Mouse (Mus musculus): ENCODE data around the gene Elavl4. TPM values are rescaled to one million over a fixed set of nuclear protein-coding genes. Genes with fewer than 3 reads are reported as not detected.
A peak's percentile ranks its signal among the peaks of the same experiment; 100 is the strongest.

Elavl4 gene
- polyA plus RNA-seq, 1 experiment from 2014 or later: 261 TPM

GRCm38 (mm10) chr4:110292471-110292870 lies 59.2 kb downstream of the Elavl4 start:
- WGBS: 38% methylated on average over 10 of the region's 10 CpGs
- Histone ChIP-seq H3K9me3 (no peaks in the 10 kb centered on the region), H3K4me3 (no peak overlapping the region), H3K4me1 (peaks cover 35% of the 10 kb centered on the region), H3K4me2 (replicated peaks) (peak overlapping the region; percentile 22; the same call in 1 of the 2 replicates), H3K36me3 (no peaks in the 10 kb centered on the region), H3K27me3 (no peaks in the 10 kb centered on the region), H3K9ac (replicated peaks) (no peak overlapping the region), H3K27ac (replicated peaks) (peak overlapping the region; percentile 57; the same call in 1 of the 2 replicates)
- ATAC-seq (replicated peaks): peak; percentile 64

- Histone ChIP-seq H3K36me3 (no peaks in the 10 kb centered on the region), H3K27ac (replicated peaks) (peak overlapping the region; percentile 63), H3K4me1 (peaks cover 36% of the 10 kb centered on the region), H3K4me3 (peak overlapping the region; percentile 30), H3K9ac (replicated peaks) (peak overlapping the region; percentile 33; the same call in 1 of the 2 replicates), H3K4me2 (replicated peaks) (peak overlapping the region; percentile 44), H3K27me3 (no peaks in the 10 kb centered on the region), H3K9me3 (no peaks in the 10 kb centered on the region)
- WGBS: 35% methylated on average over 7 of the region's 7 CpGs
- no peak; the same call in 1 of the 2 replicates for ATAC-seq (replicated peaks)
Observed at GRCm38 (mm10) chr4:110290544-110291095, 61.1 kb downstream of the Elavl4 start.

- no peaks in the 10 kb centered on the region for H3K9me3 ChIP-seq
- H3K27me3 ChIP-seq: no peaks in the 10 kb centered on the region
- H3K9ac ChIP-seq (replicated peaks): peak overlapping the region; percentile 33; the same call in 1 of the 2 replicates
- no peaks in the 10 kb centered on the region for H3K36me3 ChIP-seq
- H3K4me2 ChIP-seq (replicated peaks): peak overlapping the region; percentile 44
- WGBS: 6% methylated on average over 12 of the region's 12 CpGs
- ATAC-seq (replicated peaks): peak; percentile 42; the same call in 1 of the 2 replicates
- H3K27ac ChIP-seq (replicated peaks): peak overlapping the region; percentile 63
- peaks cover 36% of the 10 kb centered on the region for H3K4me1 ChIP-seq
- H3K4me3 ChIP-seq: peak overlapping the region; percentile 30
Observed at GRCm38 (mm10) chr4:110290056-110290455, 61.7 kb downstream of the Elavl4 start.

- peak; percentile 73 for ATAC-seq (replicated peaks)
- peak overlapping the region; percentile 87 for H3K27ac ChIP-seq (replicated peaks)
- peak overlapping the region; percentile 53 for H3K4me3 ChIP-seq
- WGBS: 6% methylated on average over 11 of the region's 11 CpGs
- H3K36me3 ChIP-seq: no peaks in the 10 kb centered on the region
- H3K4me1 ChIP-seq: peaks cover 44% of the 10 kb centered on the region
- peak overlapping the region; percentile 58 for H3K9ac ChIP-seq (replicated peaks)
- H3K27me3 ChIP-seq: no peaks in the 10 kb centered on the region
- no peaks in the 10 kb centered on the region for H3K9me3 ChIP-seq
- peak overlapping the region; percentile 60 for H3K4me2 ChIP-seq (replicated peaks)
Observed at GRCm38 (mm10) chr4:110287412-110288067, 64.2 kb downstream of the Elavl4 start.

GRCm38 (mm10) chr4:110286841-110287240 lies 64.9 kb downstream of the Elavl4 start:
- Histone ChIP-seq H3K9me3 (no peaks in the 10 kb centered on the region), H3K9ac (replicated peaks) (peak overlapping the region; percentile 58), H3K4me1 (peaks cover 44% of the 10 kb centered on the region), H3K4me3 (peak overlapping the region; percentile 53), H3K27me3 (no peaks in the 10 kb centered on the region), H3K4me2 (replicated peaks) (peak overlapping the region; percentile 60), H3K36me3 (no peaks in the 10 kb centered on the region), H3K27ac (replicated peaks) (peak overlapping the region; percentile 87)
- WGBS: 12% methylated on average over 7 of the region's 7 CpGs
- ATAC-seq (replicated peaks): peak; percentile 17; the same call in 1 of the 2 replicates

GRCm38 (mm10) chr4:110286371-110286781 lies 65.3 kb downstream of the Elavl4 start:
- Histone ChIP-seq H3K27me3 (no peaks in the 10 kb centered on the region), H3K4me3 (peak overlapping the region; percentile 53), H3K9ac (replicated peaks) (peak overlapping the region; percentile 58), H3K27ac (replicated peaks) (peak overlapping the region; percentile 87), H3K4me1 (peaks cover 44% of the 10 kb centered on the region), H3K9me3 (no peaks in the 10 kb centered on the region), H3K36me3 (no peaks in the 10 kb centered on the region), H3K4me2 (replicated peaks) (peak overlapping the region; percentile 60)
- ATAC-seq (replicated peaks): peak; percentile 59
- WGBS: 8% methylated on average over 9 of the region's 9 CpGs

- peak overlapping the region; percentile 58 for H3K9ac ChIP-seq (replicated peaks)
- H3K27ac ChIP-seq (replicated peaks): peak overlapping the region; percentile 87
- 3% methylated on average over 15 of the region's 15 CpGs for whole genome bisulfite sequencing
- ATAC-seq (replicated peaks): peak; percentile 67
- H3K4me1 ChIP-seq: peaks cover 44% of the 10 kb centered on the region
- peak overlapping the region; percentile 60 for H3K4me2 ChIP-seq (replicated peaks)
- H3K36me3 ChIP-seq: no peaks in the 10 kb centered on the region
- no peaks in the 10 kb centered on the region for H3K27me3 ChIP-seq
- H3K9me3 ChIP-seq: no peaks in the 10 kb centered on the region
- H3K4me3 ChIP-seq: peak overlapping the region; percentile 53
Observed at GRCm38 (mm10) chr4:110285346-110286330, 66.1 kb downstream of the Elavl4 start.

- peak overlapping the region; percentile 87 for H3K27ac ChIP-seq (replicated peaks)
- peaks cover 48% of the 10 kb centered on the region for H3K4me1 ChIP-seq
- no peaks in the 10 kb centered on the region for H3K27me3 ChIP-seq
- 24% methylated on average over 3 of the region's 3 CpGs for WGBS
- no peak for ATAC-seq (replicated peaks)
- no peaks in the 10 kb centered on the region for H3K9me3 ChIP-seq
- peak overlapping the region; percentile 60 for H3K4me2 ChIP-seq (replicated peaks)
- no peaks in the 10 kb centered on the region for H3K36me3 ChIP-seq
- H3K4me3 ChIP-seq: peak overlapping the region; percentile 53
- peak overlapping the region; percentile 58 for H3K9ac ChIP-seq (replicated peaks)
Observed at GRCm38 (mm10) chr4:110284446-110284845, 67.3 kb downstream of the Elavl4 start.

- 54% methylated on average over 4 of the region's 4 CpGs for WGBS
- H3K27ac ChIP-seq (replicated peaks): no peak overlapping the region
Observed at GRCm38 (mm10) chr4:110270046-110270445, 81.7 kb downstream of the Elavl4 start.

GRCm38 (mm10) chr4:110266804-110267575 lies 84.7 kb downstream of the Elavl4 start:
- H3K4me2 ChIP-seq (replicated peaks): no peak overlapping the region
- no peaks in the 10 kb centered on the region for H3K9me3 ChIP-seq
- 84% methylated on average over 9 of the region's 9 CpGs for WGBS
- H3K36me3 ChIP-seq: peaks cover 4% of the 10 kb centered on the region; the same call in 1 of the 2 replicates
- no peak overlapping the region for H3K9ac ChIP-seq (replicated peaks)
- H3K4me1 ChIP-seq: peaks cover 20% of the 10 kb centered on the region
- no peak for ATAC-seq (replicated peaks)
- no peaks in the 10 kb centered on the region for H3K27me3 ChIP-seq
- H3K27ac ChIP-seq (replicated peaks): no peak overlapping the region
- H3K4me3 ChIP-seq: no peak overlapping the region

More at GRCm38 (mm10) chr4:110270046-110270445, 81.7 kb downstream of the Elavl4 start:
- H3K9me3 ChIP-seq: no peaks in the 10 kb centered on the region
- H3K27me3 ChIP-seq: no peaks in the 10 kb centered on the region
- no peak for ATAC-seq (replicated peaks)
- H3K4me3 ChIP-seq: no peak overlapping the region
- no peak overlapping the region for H3K4me2 ChIP-seq (replicated peaks)
- H3K9ac ChIP-seq (replicated peaks): no peak overlapping the region
- H3K36me3 ChIP-seq: peaks cover 4% of the 10 kb centered on the region; the same call in 1 of the 2 replicates
- H3K4me1 ChIP-seq: peaks cover 4% of the 10 kb centered on the region

- H3K4me1 ChIP-seq: peaks cover 34% of the 10 kb centered on the region
- H3K36me3 ChIP-seq: no peaks in the 10 kb centered on the region
- no peaks in the 10 kb centered on the region for H3K27me3 ChIP-seq
- H3K27ac ChIP-seq (replicated peaks): peak overlapping the region; percentile 48
- H3K4me2 ChIP-seq (replicated peaks): peak overlapping the region; percentile 20
- no peak overlapping the region for H3K4me3 ChIP-seq
- H3K9me3 ChIP-seq: no peaks in the 10 kb centered on the region
- ATAC-seq (replicated peaks): peak; percentile 64
- no peak overlapping the region for H3K9ac ChIP-seq (replicated peaks)
- WGBS: 32% methylated on average over 8 of the region's 8 CpGs
Observed at GRCm38 (mm10) chr4:110264345-110264943, 87.3 kb downstream of the Elavl4 start.
